Mouse (Mus musculus) left cerebral cortex, postnatal 36 days (tissue): ENCODE results near the gene Hoxd10. TPM values are rescaled to one million over a fixed set of nuclear protein-coding genes. Genes with fewer than 3 reads are reported as not detected.

Source experiments
- DNase-seq, 2 experiments: peaks; one replicate each; pipeline ENCODE4 v3.0.0; 2021 to 2022; ENCODE audit warnings: low spot score in 2 of 2, mixed read lengths in 1 of 2
- intact Hi-C: fragments of 180-260 bp; cut with DNase I; formaldehyde crosslinking; loops from one replicate; pipeline ENCODE4 v1.15.1; 2025
- total RNA-seq, 2 experiments: library from RNA; stranded (reverse); gene quantifications; 2 replicates each; pipeline ENCODE4 v1.2.3; 2021

Hoxd10 gene
- total RNA-seq, 2 experiments from 2014 or later = not detected

DNA sequence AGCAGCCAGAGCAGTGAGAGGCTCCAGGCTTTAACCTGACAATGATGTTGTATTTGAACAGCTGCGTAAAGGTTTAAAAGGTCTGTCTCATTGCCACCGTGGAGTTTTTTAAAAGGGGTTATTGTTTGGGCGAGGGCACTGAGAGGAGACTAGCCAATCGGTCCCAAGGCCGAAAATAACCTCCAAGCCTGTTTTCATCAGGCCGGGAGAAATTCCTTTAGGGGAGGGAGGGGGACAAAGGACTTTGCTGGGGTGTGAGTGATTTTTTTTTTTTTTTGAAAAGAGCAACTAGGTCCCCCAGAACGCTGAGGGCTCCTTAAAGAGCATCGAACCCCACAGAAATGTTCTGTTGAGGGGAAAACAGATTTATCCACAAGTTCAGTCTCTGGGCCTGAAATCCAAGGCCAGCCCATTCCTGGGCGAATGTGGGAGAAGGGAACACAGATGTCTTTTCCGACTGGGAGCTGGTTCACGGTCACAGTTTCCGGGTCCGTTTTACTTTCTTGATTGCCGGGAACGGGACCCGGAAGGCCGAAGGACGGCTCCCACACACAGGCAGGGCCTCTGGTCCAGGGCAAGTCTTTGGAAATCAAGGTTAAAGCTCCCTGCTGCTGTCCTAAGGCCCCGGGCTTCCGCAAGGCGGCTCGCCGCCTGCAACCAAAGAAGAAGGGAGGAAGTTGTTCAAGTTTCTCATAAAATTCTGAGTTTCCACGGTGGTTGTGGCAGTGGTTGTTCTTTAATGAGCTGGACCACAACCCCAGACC lies 2.0 kb upstream of the Hoxd10 start:
- intact Hi-C loops = loop anchor here (5.0 to 10.0 kb wide), 2 partner anchors 43 to 1415 kb away; partner anchors contain the start of gene Sp9
- DNase-seq = no peak

DNA sequence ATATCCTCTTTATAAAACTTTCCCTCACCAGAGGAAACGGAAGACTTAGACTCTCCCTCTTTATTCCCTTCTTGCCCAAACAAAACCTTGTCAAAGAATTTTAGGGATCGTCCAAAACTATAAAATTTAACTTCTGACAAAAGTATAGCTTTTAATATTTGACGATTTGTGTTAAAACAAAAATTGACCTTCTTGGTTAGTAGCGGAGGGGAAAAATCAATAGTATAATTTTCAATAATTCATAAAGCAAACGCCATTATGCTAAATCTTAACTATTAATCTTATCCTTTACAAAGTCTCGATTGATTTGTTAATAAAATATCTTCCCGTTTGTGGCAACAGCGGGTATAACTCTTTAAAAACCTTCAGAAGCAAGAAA lies 1.4 kb upstream of the Hoxd10 start:
- intact Hi-C loops = loop anchor here (5.0 kb wide), 1 partner anchor 42 kb away; no protein-coding TSS in a partner anchor
- no peak for DNase-seq

DNA sequence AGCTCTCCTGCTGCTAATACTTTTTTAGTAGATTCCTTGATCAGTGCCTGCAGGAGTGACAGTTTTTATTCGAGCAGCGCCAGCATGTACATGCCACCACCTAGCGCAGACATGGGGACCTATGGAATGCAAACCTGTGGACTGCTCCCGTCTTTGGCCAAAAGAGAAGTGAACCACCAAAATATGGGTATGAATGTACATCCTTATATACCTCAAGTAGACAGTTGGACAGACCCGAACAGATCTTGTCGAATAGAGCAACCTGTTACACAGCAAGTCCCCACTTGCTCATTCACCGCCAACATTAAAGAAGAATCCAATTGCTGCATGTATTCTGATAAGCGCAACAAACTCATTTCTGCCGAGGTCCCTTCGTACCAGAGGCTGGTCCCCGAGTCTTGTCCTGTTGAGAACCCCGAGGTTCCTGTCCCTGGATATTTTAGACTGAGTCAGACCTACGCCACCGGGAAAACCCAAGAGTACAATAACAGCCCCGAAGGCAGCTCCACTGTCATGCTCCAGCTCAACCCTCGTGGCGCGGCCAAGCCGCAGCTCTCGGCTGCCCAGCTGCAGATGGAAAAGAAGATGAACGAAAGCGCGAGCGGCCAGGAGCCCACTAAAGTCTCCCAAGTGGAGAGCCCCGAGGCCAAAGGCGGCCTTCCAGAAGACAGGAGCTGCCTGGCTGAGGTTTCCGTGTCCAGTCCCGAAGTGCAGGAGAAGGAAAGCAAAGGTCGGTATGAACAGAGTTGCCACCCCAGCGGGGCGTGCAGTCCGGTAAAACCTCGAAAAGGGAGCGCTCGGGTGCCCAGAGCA lies 477 bp downstream of the Hoxd10 start:
- intact Hi-C loops = loop anchor here (5.0 kb wide), 1 partner anchor 40 kb away; no protein-coding TSS in a partner anchor
- no peak for DNase-seq

DNA sequence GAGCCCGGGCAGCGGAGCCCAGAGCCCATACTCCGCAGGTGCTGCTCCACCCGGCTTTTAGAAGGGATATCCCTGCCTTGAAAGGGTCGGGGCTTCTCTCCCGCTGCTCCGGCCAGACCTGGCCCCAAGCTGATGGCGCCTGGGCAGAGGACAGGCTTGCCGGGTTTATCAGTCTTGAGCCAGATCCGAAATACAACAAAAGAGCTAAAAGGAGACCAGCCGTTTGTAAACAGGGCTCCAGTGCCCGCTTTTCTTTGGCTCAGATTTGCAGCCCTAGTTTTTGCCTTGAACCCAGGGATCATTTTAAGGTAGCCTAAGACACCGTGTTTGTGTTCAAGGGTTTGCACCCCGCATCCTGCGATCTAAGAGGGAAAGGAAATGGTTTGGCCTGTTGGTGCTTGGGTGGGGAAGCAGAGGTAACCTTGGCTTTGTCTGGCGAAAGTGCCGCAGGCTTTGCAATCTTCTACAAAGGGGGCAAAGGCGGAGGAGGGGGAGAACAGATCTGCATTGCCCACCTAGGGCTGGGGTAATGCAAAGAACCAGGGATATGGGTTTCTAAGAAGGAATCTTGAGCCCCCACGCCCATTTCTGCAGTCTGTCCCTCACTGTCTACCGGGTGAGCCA lies 1.2 kb downstream of the Hoxd10 start:
- intact Hi-C loops = loop anchor here (5.0 kb wide), 1 partner anchor 39 kb away; no protein-coding TSS in a partner anchor
- no peak for DNase-seq

DNA sequence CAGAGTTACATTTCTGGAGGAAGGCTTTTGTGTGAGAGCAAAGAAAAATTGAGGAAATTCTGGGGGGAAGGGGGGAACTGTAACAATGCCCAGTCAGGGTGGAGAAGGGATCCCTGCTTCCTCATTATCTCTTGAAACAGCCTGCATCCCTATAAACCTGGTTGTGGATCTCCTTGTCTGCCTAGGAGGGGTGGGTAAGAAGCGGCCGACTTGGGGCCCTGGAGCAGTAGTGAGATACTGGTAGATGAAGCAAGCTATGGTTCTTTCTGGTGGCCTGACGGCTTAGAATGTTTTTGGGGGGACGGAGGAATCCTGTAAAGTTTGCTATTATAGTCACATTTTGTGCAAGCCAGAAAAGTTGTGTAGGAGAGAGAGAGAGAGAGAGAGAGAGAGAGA lies 1.7 kb downstream of the Hoxd10 start:
- intact Hi-C loops = loop anchor here (5.0 kb wide), 1 partner anchor 39 kb away; no protein-coding TSS in a partner anchor
- DNase-seq = no peak

DNA sequence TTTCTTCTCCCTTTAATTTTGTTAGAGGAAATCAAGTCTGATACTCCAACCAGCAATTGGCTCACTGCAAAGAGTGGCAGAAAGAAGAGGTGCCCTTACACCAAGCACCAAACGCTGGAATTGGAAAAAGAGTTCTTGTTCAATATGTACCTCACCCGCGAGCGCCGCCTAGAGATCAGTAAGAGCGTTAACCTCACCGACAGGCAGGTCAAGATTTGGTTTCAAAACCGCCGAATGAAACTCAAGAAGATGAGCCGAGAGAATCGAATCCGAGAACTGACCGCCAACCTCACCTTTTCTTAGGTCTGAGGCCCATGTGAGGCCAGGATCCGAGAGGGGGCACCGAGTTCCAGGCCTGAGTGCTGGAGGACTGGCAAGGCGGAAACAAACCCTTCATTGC lies 2.3 kb downstream of the Hoxd10 start:
- intact Hi-C loops = loop anchor here (5.0 kb wide), 1 partner anchor 38 kb away; no protein-coding TSS in a partner anchor
- DNase-seq = no peak

DNA sequence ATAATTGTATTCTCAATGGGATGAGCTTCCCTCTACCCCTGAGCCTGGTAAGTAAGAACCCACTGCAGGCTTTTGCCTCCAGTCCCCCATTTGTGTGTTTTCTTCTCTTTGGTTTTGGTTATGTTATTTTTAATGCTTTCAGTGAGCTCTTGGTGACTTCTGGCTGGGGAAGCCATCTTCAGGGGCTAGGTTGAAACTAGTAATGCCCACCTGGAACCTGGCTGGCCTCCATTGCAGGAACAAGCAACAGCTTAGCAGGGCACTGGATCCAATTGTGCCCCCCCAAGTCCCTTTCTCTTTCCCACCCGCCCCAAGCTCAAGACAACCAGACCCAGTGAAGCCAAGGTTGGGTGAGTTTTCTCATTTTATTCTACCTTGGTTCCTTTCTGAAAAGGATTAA lies 3.7 kb downstream of the Hoxd10 start:
- intact Hi-C loops = no loop called here
- DNase-seq = no peak

DNA sequence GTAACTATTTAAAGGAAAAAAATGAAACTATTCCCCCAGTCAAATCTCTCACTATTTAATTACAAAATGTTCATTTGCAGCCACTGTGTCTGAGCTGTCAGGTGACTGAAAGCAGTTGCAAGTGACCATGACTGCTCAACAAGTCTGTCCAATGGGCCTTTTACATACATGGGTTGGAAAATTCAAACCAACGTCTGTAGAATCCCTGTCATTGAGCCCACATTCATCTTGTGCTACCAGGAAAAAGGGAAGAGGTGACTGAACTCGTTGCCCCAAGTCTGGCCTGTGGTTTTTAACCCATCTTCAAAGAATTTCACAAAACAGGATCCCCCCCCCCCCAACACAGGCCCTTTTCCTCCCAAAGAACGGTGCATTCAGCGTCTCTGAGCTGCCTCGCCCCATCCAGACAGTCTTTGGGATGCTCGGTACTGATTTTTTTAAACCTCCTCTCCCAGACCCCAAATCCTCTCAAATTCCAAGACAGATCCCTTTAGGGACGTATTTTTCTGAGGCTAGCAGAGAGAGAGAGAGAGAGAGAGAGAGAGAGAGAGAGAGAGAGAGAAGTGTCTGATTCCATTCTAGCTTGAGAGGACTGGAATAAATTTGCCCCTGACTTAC lies 4.2 kb downstream of the Hoxd10 start:
- DNase-seq = no peak
- intact Hi-C loops = no loop called here

DNA sequence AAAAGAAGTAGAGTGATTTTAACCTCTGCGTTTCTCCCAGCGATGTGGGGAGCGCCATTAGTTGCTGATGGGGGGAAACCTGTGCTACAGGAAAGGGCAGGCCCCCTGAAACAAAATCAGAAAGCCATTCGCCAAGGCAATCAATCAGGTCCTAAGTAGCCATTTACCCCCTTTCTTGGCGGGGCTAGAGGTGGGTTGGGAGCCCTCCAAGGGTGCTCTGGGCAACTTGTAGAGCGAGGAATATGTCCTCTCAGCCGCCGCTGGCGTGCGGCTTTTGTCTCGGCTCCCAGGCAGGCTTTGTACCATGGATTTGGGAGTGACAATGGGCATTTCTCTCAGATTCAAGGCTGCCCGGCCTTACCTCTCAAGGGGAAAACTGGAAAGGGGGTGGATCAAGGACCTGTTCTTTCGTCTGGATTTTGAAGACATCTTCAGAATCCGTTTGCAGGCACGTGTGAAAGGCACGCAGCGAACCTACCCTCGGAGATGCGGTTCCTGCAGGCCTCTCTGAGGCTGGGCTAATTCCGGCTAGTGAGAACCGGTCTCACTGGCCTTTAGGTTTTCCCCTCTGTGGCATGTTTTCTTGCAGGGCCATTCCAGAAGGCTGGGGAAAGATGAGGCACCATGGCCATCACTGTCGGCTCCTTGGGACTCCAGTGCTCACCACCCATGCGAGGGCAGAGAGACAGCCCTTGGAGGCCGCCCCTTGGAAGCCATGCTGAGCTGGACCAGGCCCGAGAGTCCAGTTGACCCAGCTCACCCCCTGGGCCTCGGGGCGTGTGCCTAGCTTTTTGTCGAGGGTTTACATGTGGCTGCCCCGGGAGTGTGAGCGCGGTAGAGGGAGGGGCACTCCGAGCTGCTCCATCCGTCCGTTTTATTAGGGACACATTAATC lies 5.0 kb downstream of the Hoxd10 start:
- DNase-seq = no peak
- intact Hi-C loops = no loop called here

DNA sequence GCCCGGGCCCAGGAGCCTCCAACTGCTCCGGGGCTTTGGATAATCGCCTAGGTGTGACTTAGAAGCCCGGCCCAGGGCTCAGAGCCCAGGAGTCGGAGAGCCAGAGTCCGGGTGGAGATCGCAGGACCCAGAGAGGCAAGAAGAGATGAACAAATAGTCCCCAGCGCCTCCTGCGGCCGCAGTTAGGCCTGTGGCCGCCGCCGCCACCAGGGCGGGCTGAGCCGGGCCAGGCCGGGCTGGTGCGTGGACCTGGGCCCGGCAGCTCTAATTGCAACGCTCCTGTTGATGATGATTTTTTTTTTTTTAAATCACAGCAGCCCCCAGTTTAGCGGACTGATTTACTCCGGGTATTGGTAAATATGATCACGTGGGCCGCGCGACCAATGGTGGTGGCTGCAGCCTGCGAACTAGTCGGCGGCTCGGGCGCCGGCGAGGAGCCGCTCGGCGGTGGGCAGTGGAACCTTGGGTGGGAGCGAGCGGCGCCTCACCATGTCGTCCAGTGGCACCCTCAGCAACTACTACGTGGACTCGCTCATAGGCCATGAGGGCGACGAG lies 5.9 kb downstream of the Hoxd10 start, which contains the start of gene Hoxd9:
Hoxd9 (plus strand) TSS at position 161 of the 555 bp plus-strand sequence.
- DNase-seq = no peak
- intact Hi-C loops = no loop called here

DNA sequence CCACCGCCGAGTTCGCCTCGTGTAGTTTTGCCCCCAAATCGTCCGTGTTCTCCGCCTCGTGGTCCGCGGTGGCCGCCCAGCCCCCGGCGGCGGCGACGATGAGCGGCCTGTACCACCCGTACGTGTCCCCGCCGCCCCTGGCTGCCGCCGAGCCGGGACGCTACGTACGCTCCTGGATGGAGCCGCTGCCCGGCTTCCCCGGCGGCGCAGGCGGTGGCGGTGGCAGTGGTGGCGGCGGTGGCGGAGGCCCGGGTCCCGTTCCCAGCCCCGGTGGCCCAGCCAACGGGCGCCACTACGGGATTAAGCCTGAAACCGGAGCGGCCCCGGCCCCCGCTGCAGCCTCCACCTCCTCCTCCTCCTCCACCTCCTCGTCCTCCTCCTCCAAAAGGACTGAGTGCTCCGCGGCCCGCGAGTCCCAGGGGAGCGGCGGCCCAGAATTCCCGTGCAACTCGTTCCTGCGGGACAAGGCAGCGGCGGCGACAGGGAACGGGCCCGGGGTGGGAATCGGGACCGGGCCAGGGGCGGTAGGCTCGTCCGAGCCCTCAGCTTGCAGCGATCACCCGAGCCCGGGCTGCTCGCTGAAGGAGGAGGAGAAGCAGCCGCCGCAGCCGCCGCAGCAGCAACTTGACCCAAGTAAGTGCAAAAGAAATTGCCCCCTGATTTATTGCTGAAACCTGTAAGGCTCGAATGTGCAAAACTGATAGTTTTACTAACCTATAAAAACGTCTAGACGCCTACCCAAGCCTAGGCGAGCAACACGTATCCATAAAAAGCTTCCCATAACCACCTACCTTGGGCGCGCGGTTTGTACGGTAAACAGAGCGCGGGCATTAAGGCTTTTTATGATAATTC lies 6.7 kb downstream of the Hoxd10 start:
- DNase-seq = no peak
- intact Hi-C loops = no loop called here

DNA sequence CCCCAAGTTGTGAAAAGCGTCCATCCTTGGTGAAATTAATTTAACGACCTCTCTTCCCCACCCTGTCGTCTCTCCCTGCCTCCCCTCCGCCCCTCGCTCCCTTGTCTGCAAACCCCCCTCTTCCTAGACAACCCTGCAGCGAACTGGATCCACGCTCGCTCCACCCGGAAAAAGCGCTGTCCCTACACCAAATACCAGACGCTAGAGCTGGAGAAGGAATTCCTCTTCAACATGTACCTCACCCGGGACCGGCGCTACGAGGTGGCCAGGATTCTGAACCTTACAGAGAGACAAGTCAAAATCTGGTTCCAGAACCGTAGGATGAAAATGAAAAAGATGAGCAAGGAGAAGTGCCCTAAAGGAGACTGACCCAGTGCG lies 7.3 kb downstream of the Hoxd10 start:
- no peak for DNase-seq
- intact Hi-C loops = no loop called here

DNA sequence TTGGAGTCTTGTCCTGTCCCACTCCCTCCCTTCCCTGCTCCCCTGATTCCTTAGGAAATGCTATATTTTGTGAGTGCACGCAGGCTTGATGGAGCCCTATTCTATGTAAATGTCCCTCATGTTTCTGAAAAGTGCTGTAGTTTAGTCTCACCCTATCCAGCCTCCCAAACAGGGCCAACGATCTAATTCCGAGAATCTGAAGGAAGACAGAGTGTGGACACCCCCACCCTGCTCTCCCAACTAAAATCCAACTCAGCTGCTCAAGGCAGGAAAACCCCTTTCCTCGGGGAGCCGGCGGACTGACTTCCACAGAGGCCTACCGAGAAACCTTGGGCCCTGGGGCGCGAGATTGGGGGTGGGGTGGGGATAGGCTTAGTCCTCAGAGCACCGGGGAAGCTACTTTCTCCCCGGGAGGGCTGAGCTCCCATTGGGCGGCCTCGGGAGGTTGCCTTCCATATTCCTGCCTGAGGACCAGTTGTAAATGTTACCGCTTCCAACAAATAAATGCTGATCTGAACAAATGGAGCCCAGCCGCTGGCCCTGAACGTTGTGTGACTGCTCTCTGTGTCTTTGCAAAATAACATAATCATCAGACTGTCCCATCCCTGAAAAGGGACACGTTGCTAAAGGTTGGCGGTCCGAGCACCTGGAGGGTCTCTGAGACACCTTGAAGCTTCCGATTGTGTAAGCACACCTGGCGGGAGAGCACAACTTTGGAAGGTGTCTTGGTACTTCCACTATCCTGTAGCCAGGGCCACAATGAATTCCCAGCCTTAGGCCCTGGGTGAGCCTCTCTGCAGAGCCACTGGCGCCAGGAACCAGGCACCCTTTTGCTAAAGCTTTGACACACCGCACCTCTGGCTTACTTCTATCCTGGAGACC lies 8.2 kb downstream of the Hoxd10 start:
- no peak for DNase-seq
- intact Hi-C loops = loop anchor here (5.0 kb wide), 2 partner anchors 357 to 452 kb away; no protein-coding TSS in a partner anchor

DNA sequence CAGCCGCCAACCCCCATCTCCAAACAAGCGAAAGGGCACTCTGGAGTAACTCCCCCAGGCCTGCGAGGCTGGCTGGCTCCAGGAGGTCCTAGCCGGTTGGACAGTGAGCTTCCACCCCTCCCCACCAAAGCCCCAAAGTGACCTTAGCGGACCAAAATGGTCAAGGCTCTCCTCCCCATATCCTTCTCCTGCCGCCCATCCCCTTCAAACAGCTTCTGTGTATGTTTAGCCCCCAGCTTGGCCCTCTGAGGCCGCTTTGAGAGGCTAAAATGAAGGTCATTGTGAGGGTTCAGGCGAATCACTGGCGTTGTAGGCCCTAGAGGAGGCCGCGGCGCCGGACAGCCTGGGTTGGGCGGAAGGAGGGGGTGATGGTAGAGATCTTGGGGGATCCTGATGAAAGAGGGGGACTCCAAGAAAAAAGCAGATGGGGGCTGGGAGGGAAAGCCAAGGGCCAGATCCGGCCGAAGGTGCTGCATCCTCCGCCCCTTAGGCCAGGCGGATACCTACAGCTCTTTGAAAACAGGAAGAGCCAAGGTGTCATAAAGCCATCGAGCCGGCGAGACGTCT lies 8.9 kb downstream of the Hoxd10 start:
- intact Hi-C loops = loop anchor here (5.0 kb wide), 2 partner anchors 357 to 452 kb away; no protein-coding TSS in a partner anchor
- DNase-seq = no peak

DNA sequence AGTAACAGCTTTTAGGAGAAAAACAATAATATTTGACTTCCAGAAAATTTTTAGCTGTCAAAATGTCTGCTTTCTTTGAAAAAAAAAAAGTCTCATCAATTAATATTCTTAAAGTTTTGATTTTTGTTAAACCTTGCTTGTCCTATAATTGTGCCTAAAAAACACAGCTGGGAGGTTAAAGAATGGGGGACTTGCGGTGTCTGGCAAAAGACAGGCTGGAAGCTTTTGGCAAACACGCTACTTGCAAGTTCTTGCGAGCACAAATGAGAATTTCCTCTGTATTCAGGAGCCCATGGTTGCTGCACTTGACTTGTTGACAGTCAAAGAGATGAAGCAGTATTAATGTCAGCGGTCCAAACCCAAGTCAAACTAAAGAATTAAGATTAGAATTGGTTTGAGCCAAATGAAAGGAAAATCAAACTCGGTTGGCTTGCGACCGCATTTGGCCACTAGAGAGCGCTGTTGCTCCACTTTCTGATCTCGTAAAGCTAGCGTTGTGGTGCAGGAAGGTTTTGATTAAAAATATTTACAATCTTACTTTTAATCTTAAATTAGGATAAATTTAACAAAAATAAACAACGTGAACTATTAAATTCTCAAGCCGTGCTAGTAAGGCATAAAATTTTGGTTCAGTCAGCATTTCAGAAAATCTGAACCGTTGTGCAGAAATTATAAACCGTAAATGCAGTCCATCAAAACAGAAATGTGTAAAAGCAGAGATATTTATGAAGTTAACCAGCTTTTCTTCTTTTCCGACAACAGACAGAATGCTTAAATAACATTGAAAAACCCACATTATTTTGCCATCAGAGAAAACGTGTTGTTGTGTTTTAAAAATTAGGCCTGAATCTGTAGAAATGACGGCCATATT lies 10.5 kb downstream of the Hoxd10 start:
- peak; percentile 65 to 78 for DNase-seq
- intact Hi-C loops = loop anchor here (1.0 to 5.0 kb wide), 5 partner anchors 355 to 887 kb away; no protein-coding TSS in a partner anchor
